Mouse (Mus musculus): ENCODE results near the gene 2610318N02Rik. TPM values are rescaled to one million over a fixed set of nuclear protein-coding genes. Genes with fewer than 3 reads are reported as not detected.
"Not testable (repeated sequence)": the region's sequence is repeated elsewhere in the genome, so short reads cannot be mapped to it uniquely, and the experiment has no call there.

Gene 2610318N02Rik
- 18.0 and 21.9 TPM in 2 replicates for polyA plus RNA-seq (2012; rRNA removed)

DNA sequence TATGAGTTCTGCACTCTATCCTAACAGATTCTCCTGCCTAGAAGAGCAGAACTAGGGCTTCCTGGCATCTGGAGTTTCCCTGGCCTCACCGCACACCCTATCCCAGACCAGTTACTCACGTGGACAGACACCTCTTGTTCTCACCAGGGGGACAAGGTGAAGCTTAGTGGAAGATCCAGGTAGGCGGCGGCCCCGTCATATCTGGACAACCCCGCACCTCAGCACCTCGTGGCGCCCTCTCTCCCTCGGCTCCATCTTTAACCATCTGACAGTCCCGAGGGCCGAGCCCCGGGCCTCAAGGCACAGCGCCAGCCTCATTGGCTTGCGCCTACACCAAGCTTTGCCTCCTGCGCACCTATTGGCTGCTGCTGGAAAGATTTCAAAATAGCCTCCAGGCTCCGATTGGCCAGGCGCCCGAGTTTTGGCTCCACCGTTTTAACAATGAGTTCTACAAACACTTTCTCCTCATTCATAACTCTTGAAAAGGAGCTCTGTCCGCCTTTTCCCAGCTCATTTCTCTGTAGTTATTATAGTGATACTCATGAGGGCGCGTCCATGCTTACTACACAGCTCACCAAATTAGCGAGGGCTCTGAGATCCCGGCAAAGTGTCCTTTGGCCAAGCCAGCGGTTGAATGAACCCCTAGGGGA lies at the start of gene 2610318N02Rik:
TSS of gene 2610318N02Rik (minus strand) at position 297 of the 650 bp plus-strand sequence.
- DNase-seq (ENCODE audit: low read depth, low spot score) = no peak
- 1% methylated on average over 25 of the region's 25 CpGs for WGBS

DNA sequence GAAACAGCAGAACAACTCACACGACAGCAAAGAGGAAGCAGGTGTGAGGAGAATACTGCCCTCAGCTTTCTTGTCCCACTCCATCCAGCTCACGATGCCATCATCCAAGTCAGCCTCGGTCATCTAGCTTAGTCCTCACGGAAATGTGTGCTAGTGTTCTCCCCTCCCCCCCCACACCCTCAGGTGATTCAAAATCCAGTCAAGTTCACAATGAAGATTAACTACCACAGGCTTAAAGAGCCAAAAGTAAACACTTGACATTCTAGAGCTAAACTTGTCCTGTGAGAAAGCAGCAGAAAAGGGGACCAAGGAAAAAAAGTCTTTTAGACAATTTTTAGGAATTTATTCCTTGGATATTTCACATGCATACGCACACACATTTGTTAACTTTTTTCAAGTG lies 43.1 kb upstream of the 2610318N02Rik start:
- WGBS = 74% methylated on average over 5 of the region's 5 CpGs
- no peak for DNase-seq (ENCODE audit: low read depth, low spot score)

DNA sequence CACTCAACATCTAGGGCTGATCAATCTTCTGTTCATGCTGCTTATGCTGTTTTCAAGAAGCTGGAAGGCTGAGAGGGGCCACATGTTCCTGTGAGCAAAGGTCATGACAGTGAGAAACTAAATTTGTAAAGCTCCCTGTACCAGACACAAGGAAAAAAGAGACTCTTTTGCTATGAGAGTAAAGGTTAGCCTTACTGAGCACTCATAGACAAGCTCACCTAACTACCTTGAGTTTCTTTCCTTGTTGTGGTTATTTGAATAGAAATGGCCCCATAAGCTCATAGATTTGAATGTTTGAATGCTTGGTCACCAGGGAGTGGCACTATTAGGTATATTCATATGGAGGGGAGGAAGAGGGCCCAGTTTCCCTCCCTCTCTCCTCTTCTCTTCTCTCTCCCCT lies 42.2 kb upstream of the 2610318N02Rik start:
- DNase-seq (ENCODE audit: low read depth, low spot score) = no peak

DNA sequence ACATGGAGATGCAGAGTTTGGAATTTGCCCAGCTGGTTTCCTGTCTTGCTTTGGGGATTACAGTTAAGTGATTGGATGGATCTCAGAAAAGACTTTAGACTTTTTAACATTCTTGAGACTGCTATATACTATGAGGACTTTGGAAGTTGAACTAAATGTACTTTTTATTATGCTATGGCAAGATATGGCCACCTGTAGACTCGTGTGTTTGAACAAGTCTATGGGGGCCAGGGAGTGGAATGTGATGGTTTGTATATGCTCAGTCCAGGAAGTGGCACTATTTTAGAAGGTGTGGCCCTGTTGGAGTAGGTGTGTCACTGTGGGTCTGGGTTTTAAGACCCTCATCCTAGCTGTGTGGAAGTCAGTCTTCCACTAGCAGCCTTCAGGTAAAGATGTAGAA lies 40.5 kb upstream of the 2610318N02Rik start:
- 21% methylated on average over 1 of the region's 1 CpGs for WGBS
- not testable (repeated sequence) for DNase-seq (ENCODE audit: low read depth, low spot score)

DNA sequence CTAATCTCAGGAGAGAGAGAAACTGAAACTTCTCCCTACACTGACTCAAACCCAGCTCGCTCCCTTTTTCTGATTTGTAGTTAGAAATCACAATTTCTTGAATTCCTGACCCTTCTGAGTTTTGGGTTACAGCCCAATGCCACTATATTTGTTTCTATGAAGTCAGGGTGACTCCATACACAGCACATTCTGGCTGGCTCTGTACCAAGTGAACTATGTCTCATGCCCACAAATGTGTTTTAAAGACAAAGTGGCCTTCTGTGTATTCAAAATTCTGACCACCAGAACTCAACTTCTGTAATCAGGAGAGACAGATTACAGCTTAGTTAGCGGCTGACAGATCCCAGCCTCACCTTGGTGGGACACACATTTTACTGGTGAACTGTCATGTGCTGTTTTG lies 29.4 kb upstream of the 2610318N02Rik start:
- 85% methylated on average over 2 of the region's 2 CpGs for WGBS
- no peak for DNase-seq (ENCODE audit: low read depth, low spot score)

DNA sequence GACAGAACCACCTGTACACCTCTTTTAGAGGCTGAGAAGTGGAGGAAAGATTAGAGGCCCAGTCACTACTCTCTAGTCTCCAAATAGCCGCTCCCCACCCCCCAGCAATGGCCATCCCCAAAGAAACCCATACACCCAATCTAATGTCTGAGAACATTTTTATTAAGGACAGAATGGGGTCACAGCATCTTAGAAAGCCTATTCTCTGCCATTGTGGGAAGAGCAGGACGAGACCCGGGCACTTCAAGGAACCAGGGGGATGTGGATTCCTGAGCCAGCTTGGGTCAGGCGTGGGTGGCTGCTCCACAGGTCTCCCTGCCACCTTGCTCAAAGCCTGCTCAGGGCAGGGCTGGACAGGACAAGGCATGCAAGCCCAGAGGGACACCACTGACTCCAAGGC lies 26.9 kb upstream of the 2610318N02Rik start:
- 93% methylated on average over 4 of the region's 4 CpGs for WGBS
- DNase-seq (ENCODE audit: low read depth, low spot score) = no peak

DNA sequence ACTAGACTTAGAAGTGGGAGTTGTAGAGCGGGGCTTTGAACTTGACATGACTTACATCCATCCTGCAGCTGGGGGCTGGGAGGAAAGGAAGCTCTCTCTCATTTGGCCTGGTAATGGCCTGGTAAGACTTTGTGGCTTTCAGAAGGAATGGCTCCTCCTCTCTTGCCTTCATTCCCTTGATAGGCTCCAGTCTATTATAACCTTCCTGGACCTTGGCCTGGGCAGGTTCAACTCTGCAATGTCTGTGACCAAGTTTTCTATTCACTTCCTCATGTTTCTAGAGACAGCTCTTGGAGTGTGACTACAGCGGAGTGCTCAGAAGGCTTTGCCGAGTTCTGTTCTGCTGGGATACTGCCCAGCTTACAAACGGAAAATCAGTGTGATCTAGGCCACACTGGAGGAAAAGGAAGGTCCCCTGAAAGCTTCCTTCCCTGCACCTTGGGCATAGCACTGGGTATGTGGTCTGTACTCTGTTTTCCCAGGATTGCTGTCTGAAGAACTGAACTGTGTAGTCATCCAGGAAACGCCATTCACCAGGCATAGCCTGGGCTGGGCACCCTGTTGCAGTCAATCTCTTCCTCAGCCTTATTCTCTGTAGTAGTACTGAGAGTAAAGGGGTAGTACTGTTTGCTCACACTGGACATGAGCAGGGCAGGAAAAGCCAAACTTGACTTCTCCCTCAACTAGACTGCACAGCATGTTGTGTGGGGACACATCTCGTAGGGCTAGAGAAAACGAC lies 25.7 kb upstream of the 2610318N02Rik start:
- 39% methylated on average over 7 of the region's 7 CpGs for WGBS
- peak; percentile 69 for DNase-seq (ENCODE audit: low read depth, low spot score)

DNA sequence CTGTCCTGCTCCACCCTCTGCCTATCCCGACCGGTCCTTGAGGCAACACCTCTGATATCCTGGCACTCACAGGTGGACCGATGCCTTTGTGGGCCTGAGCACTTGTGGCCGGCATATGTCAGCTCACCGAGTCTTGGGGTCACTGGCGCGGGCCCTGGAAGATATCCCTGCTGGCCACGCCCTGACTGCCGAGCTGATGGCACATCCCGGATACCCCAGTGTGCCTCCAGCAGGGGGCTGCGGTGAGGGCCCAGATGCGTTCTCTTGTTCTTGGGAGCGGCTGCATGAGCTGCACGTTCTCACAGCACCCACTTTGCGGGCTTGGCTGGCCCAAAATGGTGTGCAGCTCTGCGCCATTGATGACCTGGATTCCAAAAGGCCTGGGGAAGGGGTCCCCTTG lies 23.1 kb upstream of the 2610318N02Rik start:
- DNase-seq (ENCODE audit: low read depth, low spot score) = no peak
- whole genome bisulfite sequencing = 44% methylated on average over 16 of the region's 16 CpGs

DNA sequence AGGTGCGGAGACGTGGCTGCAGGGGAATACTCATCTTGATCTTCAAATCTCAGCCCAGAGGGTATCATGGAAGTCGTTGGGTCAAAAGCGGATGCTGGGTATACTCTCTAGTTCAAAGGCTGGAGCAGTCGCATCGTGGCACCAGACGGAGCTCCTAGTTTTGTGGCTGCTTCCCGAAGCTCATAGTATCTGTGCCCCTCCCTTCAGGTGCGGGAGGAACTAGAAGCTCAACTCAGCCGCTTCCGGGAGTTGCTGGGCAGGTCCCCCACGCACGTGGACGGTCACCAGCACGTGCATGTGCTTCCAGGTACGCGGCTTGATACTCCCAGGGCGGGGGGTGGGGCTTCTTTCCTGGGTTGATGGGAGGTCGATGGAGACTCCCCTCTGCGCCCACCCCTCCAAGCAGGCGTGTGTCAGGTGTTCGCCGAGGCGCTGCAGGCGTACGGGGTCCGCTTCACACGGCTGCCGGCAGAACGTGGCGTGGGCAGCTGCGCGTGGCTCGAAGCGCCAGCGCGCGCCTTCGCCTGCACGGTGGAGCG lies 22.5 kb upstream of the 2610318N02Rik start:
- 2% methylated on average over 40 of the region's 41 CpGs for WGBS
- no peak for DNase-seq (ENCODE audit: low read depth, low spot score)

DNA sequence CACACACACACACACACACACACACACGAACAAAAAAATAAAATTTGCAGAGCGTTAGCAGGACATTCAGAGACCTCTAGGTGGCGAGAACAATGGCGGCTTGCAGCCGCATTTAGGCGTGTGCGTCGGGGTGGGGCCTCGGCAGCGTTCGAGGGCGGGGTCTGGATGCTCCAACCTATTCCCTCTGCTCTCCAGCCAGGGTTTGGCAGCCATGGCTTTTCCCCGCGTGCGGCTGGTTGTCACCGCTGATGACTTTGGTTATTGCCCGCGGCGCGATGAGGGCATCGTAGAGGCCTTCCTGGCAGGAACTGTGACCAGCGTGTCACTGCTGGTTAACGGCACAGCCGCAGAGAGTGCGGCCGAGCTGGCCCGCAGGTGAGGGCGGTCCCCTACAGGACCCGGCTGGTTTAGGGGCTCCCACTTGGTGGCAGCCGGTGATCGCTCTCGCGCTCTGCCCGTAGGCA lies 21.8 kb upstream of the 2610318N02Rik start, which contains the start of gene Ccdc116:
TSS of gene Ccdc116 (minus strand) at position 458 of the 464 bp plus-strand sequence.
- WGBS = under 1% methylated on average over 34 of the region's 34 CpGs
- DNase-seq (ENCODE audit: low read depth, low spot score) = no peak

DNA sequence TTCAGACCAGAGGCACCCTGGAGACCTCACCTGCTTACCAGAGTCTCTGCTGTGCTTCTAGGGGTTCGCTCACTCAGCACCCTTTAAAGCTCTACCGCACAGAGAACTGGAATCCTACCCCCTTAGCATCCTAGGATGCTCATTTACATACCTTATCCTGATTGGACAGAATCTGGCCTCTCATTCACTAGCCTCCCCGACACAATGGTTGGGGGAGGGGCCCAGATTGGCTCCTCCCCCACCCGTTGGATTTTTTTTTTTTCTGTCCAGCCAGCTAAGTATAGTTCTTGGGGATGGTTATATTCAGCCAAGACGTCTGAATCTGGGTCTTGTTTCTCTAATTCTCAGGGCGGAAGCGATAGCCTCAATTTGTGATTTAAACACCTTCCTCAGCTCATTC lies 19.4 kb upstream of the 2610318N02Rik start, which contains the start of gene Ydjc:
TSS of gene Ydjc (plus strand) at position 283 of the 400 bp plus-strand sequence.
- DNase-seq (ENCODE audit: low read depth, low spot score) = no peak
- 46% methylated on average over 7 of the region's 7 CpGs for WGBS

DNA sequence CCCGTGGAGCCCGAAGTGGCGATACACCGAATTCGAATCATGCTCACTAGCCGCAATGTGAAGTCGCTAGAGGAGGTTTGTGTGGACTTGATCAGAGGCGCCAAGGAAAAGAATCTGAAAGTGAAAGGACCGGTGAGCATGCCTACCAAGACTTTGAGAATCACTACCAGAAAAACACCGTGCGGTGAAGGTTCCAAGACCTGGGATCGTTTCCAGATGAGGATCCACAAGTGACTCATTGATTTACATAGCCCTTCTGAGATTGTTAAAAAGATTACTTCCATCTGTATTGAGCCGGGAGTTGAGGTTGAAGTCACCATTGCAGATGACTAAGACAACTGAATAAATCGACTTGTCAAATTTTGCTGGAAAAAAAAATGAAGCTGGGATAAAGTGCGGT lies 12.4 kb upstream of the 2610318N02Rik start:
- DNase-seq (ENCODE audit: low read depth, low spot score) = no peak
- WGBS = 74% methylated on average over 15 of the region's 15 CpGs

DNA sequence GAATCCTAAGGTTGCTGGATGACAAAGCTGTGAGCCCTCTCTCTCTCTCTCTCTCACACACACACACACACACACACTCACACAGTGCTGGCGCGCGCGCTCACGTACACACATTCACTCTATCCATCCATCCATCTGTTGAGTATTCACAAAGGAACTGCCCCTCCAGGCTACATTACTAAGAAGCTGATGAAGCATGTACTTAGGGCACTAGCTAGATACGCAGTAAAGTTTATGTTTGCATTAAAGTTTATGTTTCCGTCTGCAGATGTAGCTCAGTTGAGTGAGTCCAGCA lies 7.9 kb upstream of the 2610318N02Rik start:
- DNase-seq (ENCODE audit: low read depth, low spot score) = no peak
- 21% methylated on average over 7 of the region's 7 CpGs for WGBS

DNA sequence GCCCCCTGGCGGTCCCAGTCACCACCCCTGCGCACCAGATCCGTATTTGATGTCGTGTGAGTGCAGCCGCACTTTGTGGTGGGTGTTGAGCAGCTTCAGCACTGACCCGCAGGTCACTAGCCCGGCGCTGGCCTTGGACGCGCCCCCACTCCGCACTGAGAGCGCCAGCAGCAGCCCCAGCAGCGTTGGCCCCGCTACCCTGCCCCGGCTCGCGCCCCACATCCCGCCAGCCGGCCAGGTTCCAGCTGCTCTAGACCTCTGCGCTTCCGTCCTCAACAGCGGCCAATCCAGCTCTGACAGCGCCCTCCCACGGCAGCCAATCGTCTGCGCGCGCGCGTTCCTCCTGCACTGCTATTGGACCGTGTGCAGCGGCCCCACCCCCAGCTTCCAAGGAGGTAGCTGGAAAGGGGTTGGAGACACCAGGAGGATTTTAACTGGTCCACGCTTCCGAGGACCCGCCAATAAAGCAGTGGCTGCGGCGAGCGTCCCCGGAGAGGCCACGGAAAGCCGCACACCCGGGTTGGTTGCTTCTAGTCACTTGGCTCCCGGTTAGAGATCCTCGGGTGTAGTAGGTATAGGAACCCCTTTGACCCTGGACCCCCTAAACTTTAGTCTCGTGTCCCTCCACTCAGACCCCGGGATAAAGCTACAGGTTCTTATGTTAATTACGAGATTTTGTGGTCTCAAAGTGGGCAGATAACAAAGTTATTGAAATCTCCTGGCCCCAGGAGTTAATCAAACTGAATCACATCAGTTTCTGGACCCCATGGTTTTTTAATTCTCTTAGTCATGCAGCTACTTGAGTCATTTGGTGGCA lies 7.3 kb upstream of the 2610318N02Rik start, which contains the start of gene Sdf2l1:
TSS of gene Sdf2l1 (minus strand) at position 295 of the 817 bp plus-strand sequence.
- under 1% methylated on average over 47 of the region's 47 CpGs for WGBS

DNA sequence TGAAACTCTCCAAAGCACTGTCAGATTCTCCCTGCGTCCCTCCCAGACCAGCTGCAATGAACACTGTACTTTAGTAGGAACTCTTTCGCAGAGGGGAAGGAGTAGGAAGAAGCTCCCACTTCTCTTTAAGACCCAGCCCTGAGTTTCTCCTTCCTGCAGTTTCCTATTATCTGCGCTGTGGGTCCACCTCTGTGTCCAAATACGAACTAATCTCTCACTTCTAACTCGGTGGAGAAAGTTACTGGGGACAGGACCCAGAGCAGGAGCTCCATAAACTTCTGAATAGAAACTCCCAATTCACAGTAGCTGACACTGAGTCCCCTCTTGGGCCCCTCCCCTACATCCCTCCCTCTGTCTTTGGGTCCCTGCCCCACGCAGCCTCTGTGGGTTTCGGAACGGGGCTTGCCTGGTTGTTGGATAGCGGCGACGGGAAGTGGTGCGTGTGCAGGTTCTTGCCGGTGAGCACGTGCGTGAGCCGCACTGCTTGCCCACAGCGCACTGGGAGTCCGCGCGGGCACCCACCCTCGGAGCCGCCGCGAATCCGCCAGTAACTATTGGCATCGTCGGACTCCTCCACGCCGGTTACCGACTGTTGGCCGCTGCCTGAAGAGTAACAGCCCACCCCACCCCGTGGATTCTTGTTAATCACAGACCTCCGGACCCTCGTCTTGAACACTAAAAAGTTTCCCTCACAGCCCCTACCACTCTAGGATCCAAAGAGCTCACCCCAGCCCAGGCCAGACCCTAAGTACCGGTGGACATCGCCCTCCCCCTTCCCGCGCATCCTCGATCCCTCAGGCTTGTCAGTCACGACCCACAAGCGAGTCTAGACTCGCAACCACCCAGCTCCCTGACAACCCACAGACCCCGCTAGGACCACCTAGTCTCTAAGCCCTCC lies 6.5 kb upstream of the 2610318N02Rik start:
- WGBS = 5% methylated on average over 43 of the region's 43 CpGs
- no peak for DNase-seq (ENCODE audit: low read depth, low spot score)

More for the DNA sequence above, 7.3 kb upstream of the 2610318N02Rik start, which contains the start of gene Sdf2l1:
- DNase-seq (ENCODE audit: low read depth, low spot score) = peak; percentile 89

DNA sequence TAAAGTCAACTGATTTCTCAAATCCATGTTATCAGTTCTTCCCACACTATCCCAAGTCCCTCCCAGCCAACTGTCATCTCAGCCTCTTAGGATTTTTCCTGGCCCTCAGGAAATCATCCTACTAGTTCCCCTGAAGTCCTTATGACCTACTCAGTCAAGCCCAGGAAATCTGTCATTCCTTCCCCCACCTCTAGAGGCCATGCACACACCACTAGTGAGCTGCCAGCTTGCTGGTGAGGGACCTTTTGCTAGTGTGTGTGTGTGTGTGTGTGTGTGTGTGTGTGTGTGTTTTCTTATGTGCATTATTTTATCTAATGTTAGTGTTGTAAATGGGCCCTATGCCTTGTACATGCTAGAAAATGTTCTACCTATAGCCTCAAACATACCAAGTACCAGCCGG lies 2.3 kb upstream of the 2610318N02Rik start:
- 97% methylated on average over 1 of the region's 1 CpGs for WGBS
- DNase-seq (ENCODE audit: low read depth, low spot score) = no peak

DNA sequence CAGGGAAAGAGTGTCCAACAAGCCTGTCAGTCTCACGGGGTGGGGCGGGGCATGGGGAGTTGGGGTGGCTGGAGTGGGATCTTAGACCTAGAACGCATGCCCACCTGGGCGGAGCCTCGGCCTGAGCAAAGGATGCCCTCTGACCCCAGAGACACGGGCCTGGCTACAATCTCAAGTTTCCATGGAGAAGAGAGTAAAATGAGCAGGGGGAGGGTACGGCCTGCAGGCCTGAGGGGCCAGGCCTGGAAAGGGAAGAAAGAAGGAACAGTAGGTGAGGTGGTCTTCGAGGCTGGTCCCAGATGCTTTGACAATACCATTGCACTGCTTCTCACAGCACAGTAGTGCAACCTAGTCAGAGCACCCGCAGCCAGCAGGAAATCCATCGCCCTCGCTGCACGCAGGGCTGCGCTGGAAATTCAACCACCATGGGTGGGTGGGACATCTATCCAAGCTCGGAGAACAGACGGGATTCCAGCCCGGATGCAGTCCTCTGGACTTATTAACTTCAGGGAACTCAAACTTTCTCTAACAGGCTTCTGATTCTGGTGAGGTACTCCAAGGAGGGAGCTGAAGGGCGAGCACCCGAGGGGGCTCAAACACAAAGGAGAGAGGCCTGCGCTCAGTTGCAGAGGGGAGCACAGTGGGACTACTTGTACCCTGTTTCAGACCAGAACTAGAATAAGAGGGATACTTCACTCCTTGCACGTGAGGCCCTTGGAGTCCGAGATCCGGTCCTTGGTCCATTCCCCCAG lies 672 bp downstream of the 2610318N02Rik start:
- WGBS = 18% methylated on average over 22 of the region's 22 CpGs
- DNase-seq (ENCODE audit: low read depth, low spot score) = no peak

DNA sequence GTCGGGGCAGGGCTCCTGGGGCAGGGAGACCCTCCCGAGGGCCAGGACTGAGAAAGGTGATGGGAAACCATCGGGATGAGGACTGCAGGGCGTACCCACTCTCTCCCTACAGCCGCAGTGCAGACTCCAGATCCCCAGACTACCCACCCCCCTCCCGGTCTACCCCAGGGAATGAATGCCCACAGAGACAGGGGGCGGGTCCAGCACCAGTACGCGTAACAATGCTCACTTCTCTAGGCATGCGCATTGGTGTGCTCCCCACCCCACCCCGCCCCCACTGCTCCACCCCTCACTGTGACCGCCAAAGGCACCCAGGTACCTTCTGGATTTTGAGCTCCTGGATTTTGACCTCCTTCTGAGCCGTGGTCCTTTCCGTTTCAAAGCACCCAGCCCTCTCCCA lies 3.4 kb downstream of the 2610318N02Rik start:
- WGBS = 90% methylated on average over 14 of the region's 14 CpGs
- no peak for DNase-seq (ENCODE audit: low read depth, low spot score)

Data from large intestine, adult 2 months (tissue).